Mouse (Mus musculus) liver, embryonic 13.5 days (tissue): ENCODE measurements around the gene Nfix. TPM values are rescaled to one million over a fixed set of nuclear protein-coding genes. Genes with fewer than 3 reads are reported as not detected.

Source experiments
- ATAC-seq: fragments of 200-750 bp; cut with Nextera tagmentation; 2 replicates; pipeline ENCODE4 v1.8.0; 2017; ENCODE audit warnings: low read depth, mild to moderate bottlenecking, moderate number of reproducible peaks, moderate library complexity
- DNase-seq: peaks from one replicate; pipeline ENCODE4 v3.0.0; 2022
- H3K27ac ChIP-seq: fragments of 300-500 bp; sonication (generic); 2 replicates; pipeline ENCODE4 v1.5.1; 2015; ENCODE audit warnings: moderate library complexity, mild to moderate bottlenecking, inconsistent platforms
- H3K27me3 ChIP-seq: fragments of 300-500 bp; sonication (generic); 2 replicates; pipeline ENCODE4 v1.6.1; 2015; ENCODE audit warnings: mild to moderate bottlenecking, inconsistent platforms
- H3K36me3 ChIP-seq: fragments of 300-500 bp; sonication (generic); 2 replicates; pipeline ENCODE4 v1.6.1; 2015; ENCODE audit warnings: mild to moderate bottlenecking, inconsistent platforms
- H3K4me1 ChIP-seq: fragments of 300-500 bp; sonication (generic); replicated peaks from 2 replicates; pipeline ENCODE4 v1.6.1; 2015; ENCODE audit warnings: inconsistent platforms
- H3K4me2 ChIP-seq: fragments of 300-500 bp; sonication (generic); 2 replicates; pipeline ENCODE4 v1.6.1; 2015; ENCODE audit warnings: inconsistent platforms, mild to moderate bottlenecking, moderate library complexity
- H3K4me3 ChIP-seq: fragments of 300-500 bp; sonication (generic); replicated peaks from 2 replicates; pipeline ENCODE4 v1.5.1; 2015; ENCODE audit warnings: mild to moderate bottlenecking, inconsistent platforms
- H3K9ac ChIP-seq: fragments of 300-500 bp; sonication (generic); 2 replicates; pipeline ENCODE4 v1.6.1; 2015; ENCODE audit warnings: mild to moderate bottlenecking, inconsistent platforms
- H3K9me3 ChIP-seq: fragments of 300-500 bp; sonication (generic); replicated peaks from 2 replicates; pipeline ENCODE4 v1.6.1; 2016; ENCODE audit warnings: inconsistent platforms
- WGBS: fragments of 180-500 bp; shearing (Covaris S2); methylation state at CpG from one replicate; pipeline ENCODE4 v1.1.7; 2015; ENCODE audit not compliant: insufficient replicate concordance; 5-methylcytosine and 5-hydroxymethylcytosine counted together
- polyA plus RNA-seq: library from polyadenylated mRNA; unstranded; fragments of >200 nt; fragmentation: Nextera tagmentation; extraction: Ambion mirVana; gene quantifications from 2 replicates; pipeline ENCODE4 v1.2.1, GENCODE M21; 2015

Gene Nfix
- polyA plus RNA-seq, 1 experiment from 2014 or later = 3.4 TPM

DNA sequence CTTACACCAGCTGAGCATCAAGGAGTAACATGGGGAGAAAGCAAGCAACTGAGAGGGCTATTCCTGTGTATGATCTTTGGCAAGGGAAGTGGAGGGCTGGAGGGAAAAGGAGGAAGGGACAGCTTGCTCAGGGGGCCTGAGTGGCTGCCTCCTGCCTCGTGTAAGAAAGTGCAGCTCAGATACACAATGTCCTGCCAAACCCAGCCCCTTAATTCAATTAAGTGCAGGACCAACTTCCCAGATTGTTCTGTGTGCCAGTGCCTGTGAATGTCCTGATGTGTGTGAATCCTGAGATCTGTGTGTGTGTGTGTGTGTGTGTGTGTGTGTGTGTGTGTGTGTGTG is 60.8 kb downstream of the Nfix start:
- H3K4me3 ChIP-seq = no peak overlapping the region
- no peaks in the 10 kb centered on the region for H3K9me3 ChIP-seq
- no peak overlapping the region for H3K27ac ChIP-seq
- H3K4me1 ChIP-seq = peaks cover 90% of the 10 kb centered on the region
- H3K36me3 ChIP-seq = no peaks in the 10 kb centered on the region
- H3K27me3 ChIP-seq = peaks cover 82% of the 10 kb centered on the region
- no peak overlapping the region for H3K9ac ChIP-seq
- H3K4me2 ChIP-seq = no peak overlapping the region
- DNase-seq (no peak), ATAC-seq (no peak)
- 5% methylated on average over 1 of the region's 1 CpGs for WGBS

DNA sequence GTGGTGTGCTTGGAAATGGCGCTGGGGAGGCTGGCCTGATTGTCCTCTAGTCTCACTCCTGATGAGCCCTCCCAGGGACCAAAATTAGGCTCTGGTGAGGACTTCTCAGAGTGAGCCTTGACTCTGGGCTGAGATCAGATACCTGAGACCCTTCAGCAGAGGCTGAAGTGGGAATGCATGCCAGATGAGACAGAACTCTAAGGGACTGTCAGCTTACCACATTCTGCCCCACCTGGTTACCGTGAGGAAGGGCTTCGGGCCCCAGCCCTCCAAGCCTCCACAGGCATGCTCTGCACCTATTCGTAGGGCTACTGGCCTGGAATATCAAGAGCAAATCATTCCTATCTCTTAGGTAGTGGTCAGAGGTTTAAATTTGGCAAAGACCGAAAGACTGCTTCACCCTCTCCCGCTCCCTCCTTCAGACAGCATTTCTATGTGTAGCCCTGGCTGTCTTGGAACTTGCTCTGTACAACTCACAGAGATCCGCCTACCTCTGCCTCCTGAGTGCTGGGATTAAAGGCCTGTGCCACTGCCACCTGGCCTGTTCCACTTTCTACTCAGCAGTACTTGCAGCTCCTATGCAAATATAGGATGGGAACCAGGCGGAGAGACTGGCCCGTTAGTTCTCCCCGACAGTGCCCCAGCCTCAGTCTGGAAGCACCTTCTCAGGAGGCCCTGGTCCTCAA is 61.3 kb downstream of the Nfix start:
- no peak for ATAC-seq
- H3K9ac ChIP-seq = peak overlapping the region; percentile 69
- H3K9me3 ChIP-seq = no peaks in the 10 kb centered on the region
- peaks cover 90% of the 10 kb centered on the region for H3K4me1 ChIP-seq
- H3K4me2 ChIP-seq = peak overlapping the region; percentile 67; the same call in 1 of the 2 replicates
- peaks cover 83% of the 10 kb centered on the region for H3K27me3 ChIP-seq
- DNase-seq = no peak
- no peak overlapping the region; the same call in 1 of the 2 replicates for H3K27ac ChIP-seq
- H3K4me3 ChIP-seq = no peak overlapping the region; the same call in 1 of the 2 replicates
- H3K36me3 ChIP-seq = no peaks in the 10 kb centered on the region
- WGBS = 70% methylated on average over 10 of the region's 10 CpGs

DNA sequence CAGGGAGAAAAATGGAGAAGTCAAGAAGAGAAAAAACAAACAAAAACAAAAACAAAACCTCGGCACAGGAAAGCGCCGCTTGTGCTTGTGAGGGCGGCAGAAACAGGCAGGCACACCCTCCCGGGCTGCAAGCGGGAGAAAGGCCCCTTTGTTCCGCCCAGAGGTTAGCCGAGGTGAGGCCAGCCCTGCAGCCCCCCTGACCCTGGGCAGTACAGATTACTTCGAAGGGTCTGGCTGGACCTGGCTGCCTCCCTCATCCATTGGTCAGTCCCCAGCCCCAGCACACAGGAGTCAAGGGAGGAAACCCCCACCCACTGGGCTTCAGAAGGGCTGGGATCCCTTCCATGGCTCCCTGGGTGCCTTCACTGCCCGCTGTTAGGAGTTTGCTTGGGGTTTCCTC is 61.9 kb downstream of the Nfix start:
- peak overlapping the region; percentile 69 for H3K9ac ChIP-seq
- H3K4me2 ChIP-seq = peak overlapping the region; percentile 67
- no peak for DNase-seq
- no peaks in the 10 kb centered on the region for H3K9me3 ChIP-seq
- peak overlapping the region; percentile 40 for H3K4me3 ChIP-seq
- 32% methylated on average over 10 of the region's 10 CpGs for WGBS
- H3K27ac ChIP-seq = no peak overlapping the region; the same call in 1 of the 2 replicates
- H3K36me3 ChIP-seq = no peaks in the 10 kb centered on the region
- ATAC-seq = no peak
- peaks cover 83% of the 10 kb centered on the region for H3K27me3 ChIP-seq
- H3K4me1 ChIP-seq = peaks cover 90% of the 10 kb centered on the region

DNA sequence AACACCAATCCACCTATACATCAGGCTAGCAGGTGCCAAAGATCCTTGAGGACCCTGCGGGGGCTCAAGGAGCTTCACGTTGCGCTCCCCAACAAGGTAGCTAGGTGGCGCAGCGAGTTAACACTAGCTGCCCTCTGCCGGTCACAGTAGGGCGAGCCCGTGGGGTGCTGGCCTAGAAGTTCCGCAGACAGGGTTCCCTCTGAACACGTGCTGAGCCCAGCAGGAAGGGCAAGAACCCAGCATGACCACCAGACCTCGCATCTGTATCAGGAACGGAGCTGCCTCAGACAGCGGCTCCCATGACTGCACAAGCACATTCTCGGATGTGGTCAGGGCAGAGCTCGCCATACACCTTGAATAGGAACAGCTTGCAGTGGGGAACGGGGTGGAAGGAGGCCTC is 62.5 kb downstream of the Nfix start:
- peak overlapping the region; percentile 67 for H3K4me2 ChIP-seq

DNA sequence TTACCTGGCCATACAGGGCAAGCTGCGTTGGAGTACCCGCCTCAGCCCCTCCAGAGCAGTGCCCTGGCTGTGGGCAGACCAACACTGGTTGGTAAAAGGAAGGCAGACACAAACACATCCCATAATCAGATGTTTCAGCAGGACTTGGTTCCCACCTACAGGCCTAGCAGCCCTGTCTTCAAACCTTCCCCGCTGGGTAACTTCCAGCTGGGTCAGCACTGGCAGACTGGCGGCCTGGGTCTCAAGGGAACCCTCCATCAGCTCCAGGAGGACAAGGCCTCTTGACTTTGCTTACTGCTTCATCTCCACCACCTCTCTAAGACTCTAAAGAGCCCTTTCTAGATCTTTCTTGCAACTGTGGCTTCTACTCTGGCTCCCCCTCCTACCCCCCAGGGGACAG is 63.6 kb downstream of the Nfix start:
- ATAC-seq (no peak), DNase-seq (no peak)
- 96% methylated on average over 4 of the region's 4 CpGs for WGBS
- Histone ChIP-seq H3K36me3 (no peaks in the 10 kb centered on the region), H3K27me3 (peaks cover 69% of the 10 kb centered on the region), H3K4me3 (no peak overlapping the region), H3K9ac (0 out of 2 replicates have a peak overlapping the region, but pooled peaks have one; percentile 4), H3K27ac (peak overlapping the region; percentile 55; the same call in 1 of the 2 replicates), H3K9me3 (no peaks in the 10 kb centered on the region), H3K4me1 (peaks cover 90% of the 10 kb centered on the region), H3K4me2 (no peak overlapping the region)

More for the DNA sequence above, 62.5 kb downstream of the Nfix start:
- peak overlapping the region; percentile 69 for H3K9ac ChIP-seq
- H3K4me3 ChIP-seq = peak overlapping the region; percentile 40
- no peaks in the 10 kb centered on the region for H3K36me3 ChIP-seq
- peaks cover 90% of the 10 kb centered on the region for H3K4me1 ChIP-seq
- 4% methylated on average over 16 of the region's 16 CpGs for WGBS
- H3K27ac ChIP-seq = no peak overlapping the region; the same call in 1 of the 2 replicates
- peak; percentile 73 for ATAC-seq
- H3K9me3 ChIP-seq = no peaks in the 10 kb centered on the region
- peaks cover 79% of the 10 kb centered on the region for H3K27me3 ChIP-seq
- DNase-seq = peak; percentile 73

DNA sequence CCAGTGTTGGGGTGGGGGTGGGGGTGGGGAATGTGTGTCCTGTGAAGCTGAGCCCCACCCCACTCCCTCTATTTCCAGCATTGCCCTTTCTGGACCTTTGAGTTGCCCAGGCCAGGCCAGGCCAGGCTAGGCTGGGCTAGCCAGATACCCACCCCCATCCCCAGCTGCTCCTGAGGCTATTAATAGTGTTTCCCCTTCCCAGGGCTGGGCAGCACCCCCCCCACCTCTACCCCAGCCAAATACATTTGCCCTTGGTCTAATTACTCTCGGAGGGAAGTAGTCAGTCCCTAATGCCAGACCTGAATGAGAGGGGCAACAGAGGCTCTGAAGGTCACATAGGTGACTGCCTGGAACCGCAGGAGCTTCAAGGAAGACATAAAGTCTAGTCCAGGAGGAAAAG is 64.5 kb downstream of the Nfix start:
- no peak overlapping the region for H3K4me3 ChIP-seq
- H3K36me3 ChIP-seq = no peaks in the 10 kb centered on the region
- H3K27me3 ChIP-seq = peaks cover 60% of the 10 kb centered on the region
- ATAC-seq = no peak
- no peak overlapping the region for H3K4me2 ChIP-seq
- H3K9me3 ChIP-seq = no peaks in the 10 kb centered on the region
- no peak for DNase-seq
- WGBS = 63% methylated on average over 2 of the region's 2 CpGs
- H3K9ac ChIP-seq = peak overlapping the region; percentile 10; the same call in 1 of the 2 replicates
- H3K27ac ChIP-seq = peak overlapping the region; percentile 55
- H3K4me1 ChIP-seq = peaks cover 90% of the 10 kb centered on the region

DNA sequence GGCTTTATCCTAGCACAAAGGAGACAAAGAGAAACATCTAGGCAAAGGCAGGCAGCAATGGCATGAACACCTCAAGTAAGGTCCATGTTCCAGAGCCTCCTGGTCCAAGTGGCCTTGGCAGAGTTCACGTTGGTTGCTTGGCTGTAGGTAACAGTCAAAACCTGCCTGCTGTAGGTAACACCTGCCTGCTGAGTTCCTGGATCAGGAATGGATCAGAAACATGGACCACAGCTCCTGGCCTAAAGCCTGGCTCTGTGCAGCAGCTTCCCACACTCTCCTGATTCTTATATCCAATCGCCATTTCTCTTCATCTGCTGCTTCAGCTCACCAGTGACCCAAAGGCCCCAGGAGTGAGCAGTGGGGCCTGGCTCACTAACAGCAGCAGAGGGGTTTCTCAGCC is 65.5 kb downstream of the Nfix start:
- Histone ChIP-seq H3K36me3 (no peaks in the 10 kb centered on the region), H3K4me2 (no peak overlapping the region), H3K4me1 (peaks cover 94% of the 10 kb centered on the region), H3K27me3 (peaks cover 51% of the 10 kb centered on the region), H3K9ac (peak overlapping the region; percentile 30; the same call in 1 of the 2 replicates), H3K27ac (peak overlapping the region; percentile 99), H3K9me3 (no peaks in the 10 kb centered on the region), H3K4me3 (no peak overlapping the region)
- no peak for DNase-seq
- 80% methylated on average over 2 of the region's 2 CpGs for WGBS
- no peak for ATAC-seq

DNA sequence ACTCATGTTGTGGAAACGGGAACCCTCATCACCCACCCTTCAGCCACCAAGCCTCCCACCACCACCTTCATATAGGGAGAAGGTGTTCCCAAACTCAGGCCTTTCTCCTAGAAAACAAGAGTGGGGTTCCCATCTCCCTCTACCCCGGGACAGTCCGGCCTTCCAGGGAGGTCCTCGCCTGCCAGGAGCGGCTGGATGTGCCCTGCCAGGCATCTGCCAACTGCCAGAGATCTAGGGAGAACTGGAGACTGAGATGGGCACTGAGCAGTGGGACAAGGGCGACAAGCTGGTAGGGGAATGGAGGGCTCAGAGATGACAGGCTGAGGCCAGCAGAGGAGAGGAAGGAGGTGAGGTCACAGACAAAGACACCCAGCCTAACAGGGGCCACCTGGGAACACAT is 66.2 kb downstream of the Nfix start:
- Histone ChIP-seq H3K36me3 (no peaks in the 10 kb centered on the region), H3K9ac (peak overlapping the region; percentile 30; the same call in 1 of the 2 replicates), H3K27me3 (peaks cover 44% of the 10 kb centered on the region), H3K4me3 (no peak overlapping the region), H3K27ac (peak overlapping the region; percentile 99), H3K9me3 (no peaks in the 10 kb centered on the region), H3K4me2 (no peak overlapping the region), H3K4me1 (peaks cover 96% of the 10 kb centered on the region)
- no peak for DNase-seq
- WGBS = 85% methylated on average over 6 of the region's 6 CpGs
- ATAC-seq = no peak

DNA sequence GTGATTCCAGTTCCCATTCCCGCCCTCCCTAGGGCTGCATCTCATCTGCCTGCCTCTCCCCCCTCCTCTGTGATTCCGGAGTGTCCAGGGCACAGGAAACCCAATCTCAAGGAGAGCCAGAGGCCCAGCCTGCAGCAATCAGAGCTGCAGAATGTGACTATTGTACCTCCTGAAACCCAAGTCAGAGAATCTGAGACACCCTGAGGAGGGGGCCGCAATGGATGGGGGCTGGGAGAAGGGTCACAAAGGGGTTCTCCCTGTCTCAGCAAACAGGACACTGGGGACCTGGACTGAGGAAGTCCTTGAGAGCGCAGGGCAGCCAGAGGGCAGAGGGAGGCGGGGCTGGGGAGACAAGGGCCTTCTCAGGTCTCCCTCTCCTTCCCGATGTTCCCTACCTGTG is 67.1 kb downstream of the Nfix start:
- H3K36me3 ChIP-seq = no peaks in the 10 kb centered on the region
- peaks cover 96% of the 10 kb centered on the region for H3K4me1 ChIP-seq
- no peaks in the 10 kb centered on the region for H3K9me3 ChIP-seq
- H3K4me3 ChIP-seq = no peak overlapping the region
- H3K4me2 ChIP-seq = no peak overlapping the region
- WGBS = 66% methylated on average over 6 of the region's 6 CpGs
- peak overlapping the region; percentile 99 for H3K27ac ChIP-seq
- H3K27me3 ChIP-seq = peaks cover 34% of the 10 kb centered on the region
- ATAC-seq = no peak
- DNase-seq = no peak
- H3K9ac ChIP-seq = no peak overlapping the region; the same call in 1 of the 2 replicates

DNA sequence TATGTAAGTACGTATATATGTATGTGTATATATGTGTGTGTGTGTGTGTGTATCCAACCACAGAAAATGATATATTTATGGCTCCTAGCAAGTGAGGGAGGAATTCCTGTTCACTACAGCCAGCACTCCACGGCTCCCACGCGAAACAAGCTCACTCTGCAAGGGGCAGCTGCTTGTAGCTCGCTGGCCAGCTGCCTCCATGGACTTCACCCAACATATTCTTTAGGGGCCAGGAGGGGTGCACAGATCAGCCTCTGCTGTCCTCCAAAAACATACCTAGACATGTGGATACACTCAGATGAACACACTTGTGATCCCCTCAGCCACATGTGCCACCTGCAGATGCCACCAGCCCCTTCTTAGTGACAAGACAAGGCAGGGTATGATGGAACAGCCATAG is 67.6 kb downstream of the Nfix start:
- Histone ChIP-seq H3K4me2 (no peak overlapping the region), H3K27ac (peak overlapping the region; percentile 99), H3K4me3 (no peak overlapping the region), H3K4me1 (peaks cover 96% of the 10 kb centered on the region), H3K36me3 (0 out of 2 replicates have a peak, but pooled peaks cover under 1% of the 10 kb centered on the region), H3K9ac (peak overlapping the region; percentile 83), H3K27me3 (peaks cover 31% of the 10 kb centered on the region), H3K9me3 (no peaks in the 10 kb centered on the region)
- DNase-seq (no peak), ATAC-seq (no peak)
- 81% methylated on average over 5 of the region's 5 CpGs for WGBS

DNA sequence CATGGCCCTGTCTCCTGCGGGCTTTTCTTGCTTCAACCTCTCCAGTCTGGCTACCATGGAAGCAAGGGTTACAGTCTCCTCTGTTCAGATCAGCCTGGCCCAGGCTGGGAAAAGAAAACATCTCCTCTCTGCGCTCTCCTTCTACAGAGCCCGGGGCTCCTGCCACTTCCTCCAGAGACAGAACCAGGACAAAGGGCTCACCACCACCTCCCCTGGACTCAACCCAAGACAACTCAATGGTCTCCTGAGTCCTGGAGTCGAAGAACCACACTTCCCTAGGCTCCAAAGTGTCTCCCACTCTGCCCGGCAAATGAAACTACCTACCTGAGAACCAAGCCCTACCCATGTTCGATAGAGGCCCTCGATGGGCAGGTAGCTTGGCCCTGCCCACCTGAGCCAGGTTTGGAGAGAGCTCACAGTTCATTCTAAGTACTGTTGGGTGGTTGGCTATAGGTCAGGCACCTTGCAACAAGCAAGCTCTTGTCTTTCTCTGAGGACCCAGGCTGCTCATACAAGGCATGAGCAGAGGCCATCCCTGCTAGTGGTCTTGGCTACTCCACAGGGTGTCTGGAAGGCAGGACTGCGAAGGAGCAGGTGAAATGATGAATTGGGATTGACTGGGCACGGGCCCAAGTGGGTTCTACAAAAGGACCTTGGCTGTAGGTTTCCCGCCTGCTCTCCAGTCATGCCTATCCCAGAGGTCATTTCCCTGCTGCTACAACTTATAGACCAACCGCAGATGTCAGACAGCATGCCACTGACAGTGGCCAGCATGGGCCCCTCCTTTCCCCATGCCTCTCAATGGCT is 68.6 kb downstream of the Nfix start:
- WGBS = 56% methylated on average over 11 of the region's 11 CpGs
- peaks cover 98% of the 10 kb centered on the region for H3K4me1 ChIP-seq

More for the DNA sequence above, 68.6 kb downstream of the Nfix start:
- ATAC-seq (no peak), DNase-seq (no peak)
- Histone ChIP-seq H3K9ac (peak overlapping the region; percentile 83), H3K27ac (peak overlapping the region; percentile 99), H3K36me3 (peaks cover 9% of the 10 kb centered on the region; the same call in 1 of the 2 replicates), H3K4me2 (peak overlapping the region; percentile 74), H3K9me3 (no peaks in the 10 kb centered on the region), H3K27me3 (peaks cover 24% of the 10 kb centered on the region), H3K4me3 (peak overlapping the region; percentile 36)
